Mouse (Mus musculus): ENCODE data around the gene Zfp85.

DNA sequence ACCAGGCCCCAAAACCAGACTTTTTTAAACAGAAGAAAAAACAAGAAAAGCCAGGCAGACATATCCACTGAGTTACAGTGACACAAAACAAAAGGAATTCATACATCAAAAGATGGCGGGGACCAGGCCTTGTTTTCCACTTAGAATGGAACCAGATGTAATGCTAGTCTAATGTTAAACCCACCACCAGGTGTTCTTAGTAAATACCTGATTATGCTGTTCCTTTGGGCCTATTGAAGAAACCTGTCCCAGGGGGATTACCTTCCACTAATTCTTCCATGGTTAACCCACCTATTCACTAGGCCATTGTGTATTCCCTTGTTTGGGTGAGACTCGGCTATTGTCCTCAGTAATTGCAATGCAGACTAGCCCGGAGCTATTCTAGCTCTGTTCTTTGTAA is 43.6 kb upstream of the Zfp85 start:
- TF ChIP-seq POLR2A (IDR thresholded peaks at IDR 0.05; ENCODE audit: borderline replicate concordance, control insufficient read depth, low read depth, low read length) (no peak), CTCF (IDR thresholded peaks at IDR 0.05; ENCODE audit: control insufficient read depth, insufficient read depth, low read length) (no peak)

Measured in bone marrow, adult 2 months (tissue).